Mouse (Mus musculus): ENCODE results near the gene Gm14308.
"Not testable (repeated sequence)": the region's sequence is repeated elsewhere in the genome, so short reads cannot be mapped to it uniquely, and the experiment has no call there.

The Gm14308 gene

GRCm38 (mm10) chr2:176636244-176636643 lies at the start of gene Gm14308:
TSS of gene Gm14308 (minus strand) at chr2:176636344.
- DNase-seq: not testable (repeated sequence)

- not testable (repeated sequence) for DNase-seq
Observed at GRCm38 (mm10) chr2:176670222-176670621, 34.1 kb upstream of the Gm14308 start, which contains the start of gene Zfp973. TSS of gene Zfp973 (plus strand) at chr2:176670522.

Measured in B cell, adult 2 months (primary cell).